8 mouse cellular contexts compared by ENCODE assay signal in the genomic region with DNA sequence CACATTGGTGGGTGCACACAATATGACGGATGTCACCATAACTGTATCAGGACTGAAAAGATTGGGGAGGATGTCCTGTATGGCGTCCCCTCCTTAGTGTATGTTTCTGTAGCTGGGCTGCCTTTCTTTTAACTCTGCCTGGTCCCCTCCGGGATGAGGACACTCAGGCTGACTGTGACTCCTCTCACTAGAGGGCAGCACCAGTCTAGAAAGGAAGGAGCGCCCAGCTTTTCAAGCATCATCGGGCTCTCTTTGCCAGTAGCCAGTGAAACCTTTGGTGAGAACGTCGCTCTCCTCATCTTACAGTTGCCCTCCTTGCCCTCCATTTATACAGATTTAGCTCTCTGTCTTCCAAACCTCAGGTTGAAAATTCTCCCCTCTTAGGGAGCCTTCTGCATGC.
DNase-seq lines count a peak whose midpoint lies in the region; ATAC-seq lines count a peak whose summit lies in the region.

No protein-coding gene starts in this region.

- peaks cover 14% of the 10 kb centered on the region for H3K4me1 ChIP-seq in kidney, embryonic 15.5 days
- H3K4me1 ChIP-seq in forebrain, embryonic 10.5 days = peaks cover 33% of the 10 kb centered on the region

- no peak overlapping the region for H3K4me2 ChIP-seq in kidney, embryonic 15.5 days

- WGBS in kidney, embryonic 15.5 days = 30% methylated on average over 7 of the region's 7 CpGs
- WGBS in forebrain, embryonic 10.5 days = 37% methylated on average over 7 of the region's 7 CpGs

- no peak overlapping the region for H3K27ac ChIP-seq in kidney, embryonic 15.5 days
- H3K27ac ChIP-seq in forebrain, embryonic 10.5 days = no peak overlapping the region

- no peaks in the 10 kb centered on the region for H3K9me3 ChIP-seq in kidney, embryonic 15.5 days (replicated peaks)
- H3K9me3 ChIP-seq in forebrain, embryonic 10.5 days = no peaks in the 10 kb centered on the region

- H3K27me3 ChIP-seq in kidney, embryonic 15.5 days = no peaks in the 10 kb centered on the region
- no peaks in the 10 kb centered on the region for H3K27me3 ChIP-seq in forebrain, embryonic 10.5 days (ENCODE audit: poor library complexity, severe bottlenecking)

- no peak for ATAC-seq in kidney, embryonic 15.5 days (replicated peaks; ENCODE audit: low FRiP score)

- H3K36me3 ChIP-seq in kidney, embryonic 15.5 days = no peaks in the 10 kb centered on the region
- H3K36me3 ChIP-seq in forebrain, embryonic 10.5 days (replicated peaks) = no peaks in the 10 kb centered on the region

- DNase-seq in kidney, adult 9 months = peak; percentile 61
- DNase-seq in brain, adult 2 months (ENCODE audit: low read depth, low spot score) = peak; percentile 84
- peak; percentile 48 for DNase-seq in forebrain, embryonic 10.5 days (ENCODE audit: extremely low spot score, low spot score)
- DNase-seq in kidney, postnatal 14 days = peak; percentile 64
- DNase-seq in lung, postnatal 36 days = peak; percentile 68
- DNase-seq in testis, postnatal 10 days (ENCODE audit: low spot score) = peak; percentile 76
- no peak for DNase-seq in c-Kit-positive CD71-positive TER-119-positive erythroid progenitor cells, embryonic 14.5 days (ENCODE audit: low spot score)

- no peak overlapping the region for H3K9ac ChIP-seq in kidney, embryonic 15.5 days

- no peak overlapping the region for H3K4me3 ChIP-seq in kidney, embryonic 15.5 days (replicated peaks)
- H3K4me3 ChIP-seq in forebrain, embryonic 10.5 days = no peak overlapping the region
